In the genomic region with DNA sequence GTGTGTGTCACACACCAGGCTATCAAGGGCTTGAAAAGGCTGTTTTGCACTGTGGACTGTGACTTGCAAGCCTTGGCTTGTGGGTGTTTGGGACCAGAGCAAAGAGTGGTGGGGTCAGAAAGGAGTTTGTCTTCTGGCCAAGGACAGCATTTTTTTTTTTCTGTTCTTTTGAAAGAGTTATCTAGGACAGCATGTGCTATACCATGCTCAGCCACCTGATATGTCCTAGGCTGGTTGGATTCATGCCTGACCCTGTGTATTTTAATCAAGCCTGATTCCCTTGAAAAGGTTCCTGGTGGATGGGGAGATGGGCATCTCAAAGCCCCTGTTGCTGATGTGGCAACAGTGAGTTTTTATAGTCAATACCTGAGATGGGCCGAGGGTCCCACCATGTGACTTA, we compare ENCODE assay signal across 10 mouse cellular contexts.
DNase-seq lines count a peak whose midpoint lies in the region; ATAC-seq and TF ChIP-seq lines count a peak whose summit lies in the region.
"Had no signal": no experiment of that assay in that cellular context is flagged by ENCODE, and none has a peak within 500 bp of the region (broad histone marks: within the 10 kb centered on the region; RNA-seq: fewer than 3 reads in every experiment).

No protein-coding gene starts in this region.

- intact Hi-C loops in heart, postnatal 10 days (cut with DNase I), result loop anchor here (2.0 kb wide), 1 partner anchor 113 kb away; no protein-coding TSS in a partner anchor

- 0 out of 2 replicates have a peak, but pooled peaks have one; percentile 4 for ATAC-seq in cerebellum, adult (ENCODE audit: insufficient number of reproducible peaks, low FRiP score, low TSS enrichment)
- ATAC-seq in heart, embryonic 16.5 days (replicated peaks; ENCODE audit: extremely low read depth, insufficient read depth, low FRiP score), result no peak
- no peak for ATAC-seq in embryonic facial prominence, embryonic 14.5 days (ENCODE audit: low read depth)
- ATAC-seq in limb, embryonic 14.5 days (ENCODE audit: low FRiP score, low read depth), result no peak
- ATAC-seq: liver, embryonic 12.5 days had no signal

- no peak for TF ChIP-seq POLR2A in limb, embryonic 14.5 days (IDR thresholded peaks at IDR 0.05; ENCODE audit: borderline replicate concordance, extremely low read depth, insufficient read depth, insufficient read length)

- no peak overlapping the region for H3K4me2 ChIP-seq in heart, embryonic 16.5 days (ENCODE audit: low read depth, low read length)
- no peak overlapping the region for H3K4me2 ChIP-seq in embryonic facial prominence, embryonic 14.5 days (ENCODE audit: low read depth, low read length)
- H3K4me2 ChIP-seq in limb, embryonic 14.5 days (replicated peaks; ENCODE audit: low read depth, low read length, severe bottlenecking), result no peak overlapping the region
- H3K4me2 ChIP-seq: kidney, embryonic 15.5 days; liver, embryonic 12.5 days had no signal

- no peak overlapping the region for H3K4me3 ChIP-seq in heart, embryonic 16.5 days (ENCODE audit: low read length)
- H3K4me3 ChIP-seq in embryonic facial prominence, embryonic 14.5 days (ENCODE audit: low read depth, low read length), result no peak overlapping the region
- H3K4me3 ChIP-seq in limb, embryonic 14.5 days (replicated peaks; ENCODE audit: low read length), result no peak overlapping the region
- H3K4me3 ChIP-seq: kidney, embryonic 15.5 days; liver, embryonic 12.5 days had no signal

- H3K27me3 ChIP-seq in heart, embryonic 16.5 days (ENCODE audit: control insufficient read depth, insufficient read depth, low read length), result no peaks in the 10 kb centered on the region
- H3K27me3 ChIP-seq in embryonic facial prominence, embryonic 14.5 days (replicated peaks; ENCODE audit: control insufficient read depth, insufficient read depth, low read length), result no peaks in the 10 kb centered on the region
- H3K27me3 ChIP-seq in limb, embryonic 14.5 days (ENCODE audit: control insufficient read depth, insufficient read depth, low read length), result no peaks in the 10 kb centered on the region
- H3K27me3 ChIP-seq: kidney, embryonic 15.5 days; liver, embryonic 12.5 days had no signal

- DNase-seq in cerebellum, adult 8-10 months, result no peak
- no peak for DNase-seq in heart, postnatal 10 days
- no peak for DNase-seq in embryonic facial prominence, embryonic 14.5 days (ENCODE audit: low spot score)
- no peak for DNase-seq in limb, embryonic 14.5 days (ENCODE audit: low spot score)
- no peak for DNase-seq in spleen, adult 18-20 months
- DNase-seq in B cell, adult 2 months, result no peak

- no peaks in the 10 kb centered on the region for H3K36me3 ChIP-seq in heart, embryonic 16.5 days (ENCODE audit: control insufficient read depth, insufficient read depth)
- H3K36me3 ChIP-seq in embryonic facial prominence, embryonic 14.5 days (ENCODE audit: control insufficient read depth, insufficient read depth, low read length), result no peaks in the 10 kb centered on the region
- no peaks in the 10 kb centered on the region for H3K36me3 ChIP-seq in limb, embryonic 14.5 days (ENCODE audit: control insufficient read depth, insufficient read depth, low read length)
- H3K36me3 ChIP-seq: kidney, embryonic 15.5 days; liver, embryonic 12.5 days had no signal

- H3K9ac ChIP-seq in heart, embryonic 16.5 days (ENCODE audit: low read length), result no peak overlapping the region; the same call in 1 of the 2 replicates
- no peak overlapping the region for H3K9ac ChIP-seq in embryonic facial prominence, embryonic 14.5 days (ENCODE audit: low read depth, low read length)
- no peak overlapping the region; the same call in 1 of the 2 replicates for H3K9ac ChIP-seq in limb, embryonic 14.5 days (ENCODE audit: low read depth, low read length, severe bottlenecking)
- H3K9ac ChIP-seq: kidney, embryonic 15.5 days; liver, embryonic 12.5 days had no signal

- H3K9me3 ChIP-seq in heart, embryonic 16.5 days (replicated peaks; ENCODE audit: control insufficient read depth, low read length), result no peaks in the 10 kb centered on the region
- no peaks in the 10 kb centered on the region for H3K9me3 ChIP-seq in embryonic facial prominence, embryonic 14.5 days (ENCODE audit: control insufficient read depth, low read length)
- no peaks in the 10 kb centered on the region for H3K9me3 ChIP-seq in limb, embryonic 14.5 days (ENCODE audit: control insufficient read depth, low read length)
- H3K9me3 ChIP-seq: kidney, embryonic 15.5 days; liver, embryonic 12.5 days had no signal

- peak overlapping the region; percentile 74 for H3K27ac ChIP-seq in heart, embryonic 16.5 days (ENCODE audit: low read length)
- peak overlapping the region; percentile 71 for H3K27ac ChIP-seq in embryonic facial prominence, embryonic 14.5 days (replicated peaks; ENCODE audit: low read depth, low read length)
- peak overlapping the region; percentile 54 for H3K27ac ChIP-seq in limb, embryonic 14.5 days (replicated peaks; ENCODE audit: low read depth, low read length)
- H3K27ac ChIP-seq: kidney, embryonic 15.5 days; liver, embryonic 12.5 days had no signal

- peaks cover 21% of the 10 kb centered on the region for H3K4me1 ChIP-seq in heart, embryonic 16.5 days (ENCODE audit: control insufficient read depth, insufficient read depth, low read length)
- peaks cover 42% of the 10 kb centered on the region for H3K4me1 ChIP-seq in embryonic facial prominence, embryonic 14.5 days (ENCODE audit: control insufficient read depth, insufficient read depth, low read length)
- H3K4me1 ChIP-seq in limb, embryonic 14.5 days (ENCODE audit: control insufficient read depth, insufficient read depth, low read length), result peaks cover 40% of the 10 kb centered on the region

- WGBS in heart, embryonic 16.5 days, result 71% methylated on average over 1 of the region's 1 CpGs
- WGBS in embryonic facial prominence, embryonic 14.5 days, result 82% methylated on average over 1 of the region's 1 CpGs
- WGBS in limb, embryonic 14.5 days, result 68% methylated on average over 1 of the region's 1 CpGs
